Mouse (Mus musculus) cerebellum, adult 2 months (tissue): ENCODE data around the gene Arhgef3.

Experiments used
- CTCF ChIP-seq: fragments of 200-500 bp; IDR thresholded peaks from 2 replicates; pipeline ENCODE4 v1.5.1; 2011; ENCODE audit warnings: low read depth, mild to moderate bottlenecking, control low read depth, low read length, moderate library complexity, borderline replicate concordance; ENCODE audit not compliant: insufficient read depth
- POLR2A ChIP-seq: fragments of 200-500 bp; IDR thresholded peaks from 2 replicates; pipeline ENCODE4 v1.6.1; 2011; ENCODE audit warnings: low read length, control low read depth, borderline replicate concordance; ENCODE audit not compliant: insufficient read depth

- TF ChIP-seq CTCF (no peak), POLR2A (no peak)
These were observed 105.6 kb downstream of the Arhgef3 start for GRCm38 (mm10) chr14:27220297-27220696.
